Mouse (Mus musculus) cerebellum, adult 2 months (tissue): ENCODE measurements around the gene 1700109H08Rik. TPM values are rescaled to one million over a fixed set of nuclear protein-coding genes. Genes with fewer than 3 reads are reported as not detected.
A peak's percentile ranks its signal among the peaks of the same experiment; 100 is the strongest.
"Not testable (repeated sequence)": the region's sequence is repeated elsewhere in the genome, so short reads cannot be mapped to it uniquely, and the experiment has no call there.

ENCODE experiments used
- DNase-seq, 2 experiments: peaks; one replicate each; pipeline ENCODE4 v3.0.0; 2021
- H3K27ac ChIP-seq: fragments of 200-500 bp; 2 replicates; pipeline ENCODE4 v1.5.1; 2012; ENCODE audit warnings: low read length, control low read depth, inconsistent platforms; ENCODE audit not compliant: insufficient read depth
- H3K27me3 ChIP-seq: fragments of 200-500 bp; 2 replicates; pipeline ENCODE4 v1.6.1; 2012; ENCODE audit warnings: inconsistent platforms, mild to moderate bottlenecking, low read length, moderate library complexity; ENCODE audit not compliant: control insufficient read depth, insufficient read depth
- H3K4me1 ChIP-seq: fragments of 200-500 bp; 2 replicates; pipeline ENCODE4 v1.6.1; 2011; ENCODE audit warnings: low read length; ENCODE audit not compliant: control insufficient read depth, insufficient read depth
- H3K4me3 ChIP-seq: fragments of 200-500 bp; replicated peaks from 2 replicates; pipeline ENCODE3; 2011; ENCODE audit warnings: mild to moderate bottlenecking, low read depth, low read length, control low read depth; ENCODE audit not compliant: insufficient read depth
- CTCF ChIP-seq: fragments of 200-500 bp; IDR thresholded peaks from 2 replicates; pipeline ENCODE4 v1.5.1; 2011; ENCODE audit warnings: low read depth, mild to moderate bottlenecking, control low read depth, low read length, moderate library complexity, borderline replicate concordance; ENCODE audit not compliant: insufficient read depth
- POLR2A ChIP-seq: fragments of 200-500 bp; IDR thresholded peaks from 2 replicates; pipeline ENCODE4 v1.6.1; 2011; ENCODE audit warnings: low read length, control low read depth, borderline replicate concordance; ENCODE audit not compliant: insufficient read depth
- WGBS: fragments of 180-500 bp; shearing (Covaris S2); methylation state at CpG from one replicate; pipeline ENCODE4 v1.1.7; 2018; 5-methylcytosine and 5-hydroxymethylcytosine counted together
- polyA plus RNA-seq: library from polyadenylated mRNA; depleted of rRNA; stranded (reverse); fragments of >200 nt; gene quantifications from 2 replicates; pipeline ENCODE4 v1.2.3, GENCODE M21; 2012; rRNA removed

The 1700109H08Rik gene
- polyA plus RNA-seq, 1 experiment, result 8.6 TPM

DNA sequence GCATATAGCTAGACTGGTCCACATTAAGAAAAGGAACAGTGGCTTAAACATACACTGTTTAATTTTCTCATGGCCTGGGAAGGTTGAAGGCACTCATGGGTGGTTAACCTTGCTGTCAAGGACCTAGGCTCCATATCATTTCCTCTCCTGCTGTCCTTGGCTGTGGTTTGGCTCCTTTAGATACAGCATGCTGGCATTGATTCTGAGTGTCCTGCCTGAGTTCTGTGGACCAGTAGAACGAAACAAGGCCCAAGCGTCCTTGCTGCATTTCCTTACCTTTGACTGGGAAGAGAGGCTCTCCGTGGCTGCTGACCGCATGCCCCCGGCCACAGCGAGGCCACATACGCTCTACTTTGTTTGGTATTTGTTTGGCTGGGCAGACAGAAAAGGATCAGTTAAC lies 37.9 kb downstream of the 1700109H08Rik start:
- Histone ChIP-seq H3K4me3 (no peak overlapping the region), H3K27ac (no peak overlapping the region), H3K27me3 (no peaks in the 10 kb centered on the region), H3K4me1 (no peaks in the 10 kb centered on the region)
- no peak for DNase-seq
- TF ChIP-seq POLR2A, result no peak
- 91% methylated on average over 7 of the region's 7 CpGs for WGBS

- H3K27me3 ChIP-seq, H3K4me3 ChIP-seq, DNase-seq, H3K27ac ChIP-seq, H3K4me1 ChIP-seq: not testable (repeated sequence)
- 96% methylated on average over 2 of the region's 2 CpGs for WGBS
Observed at GRCm38 (mm10) chr5:3611835-3612234, 40.5 kb downstream of the 1700109H08Rik start.

GRCm38 (mm10) chr5:3620486-3620885 lies 49.1 kb downstream of the 1700109H08Rik start:
- DNase-seq, result peak; percentile 75 to 87
- 18% methylated on average over 7 of the region's 7 CpGs for whole genome bisulfite sequencing
- Histone ChIP-seq H3K27me3 (no peaks in the 10 kb centered on the region), H3K4me1 (peaks cover 11% of the 10 kb centered on the region; the same call in 1 of the 2 replicates), H3K4me3 (no peak overlapping the region), H3K27ac (no peak overlapping the region)
- TF ChIP-seq CTCF, result no peak
- no peak for TF ChIP-seq POLR2A

- H3K27ac ChIP-seq, result no peak overlapping the region
- DNase-seq, result no peak
- WGBS, result 95% methylated on average over 5 of the region's 5 CpGs
Observed at GRCm38 (mm10) chr5:3630055-3630454, 58.7 kb downstream of the 1700109H08Rik start.

GRCm38 (mm10) chr5:3631512-3632271 lies 60.3 kb downstream of the 1700109H08Rik start:
- WGBS, result 26% methylated on average over 16 of the region's 16 CpGs
- Histone ChIP-seq H3K27me3 (no peaks in the 10 kb centered on the region), H3K4me3 (no peak overlapping the region), H3K27ac (no peak overlapping the region), H3K4me1 (no peaks in the 10 kb centered on the region)
- TF ChIP-seq CTCF (no peak), POLR2A (no peak)
- DNase-seq, result no peak

More at GRCm38 (mm10) chr5:3630055-3630454, 58.7 kb downstream of the 1700109H08Rik start:
- H3K4me3 ChIP-seq, result no peak overlapping the region
- H3K27me3 ChIP-seq, result no peaks in the 10 kb centered on the region
- no peaks in the 10 kb centered on the region for H3K4me1 ChIP-seq
- TF ChIP-seq POLR2A (no peak), CTCF (no peak)

- Histone ChIP-seq H3K27me3 (no peaks in the 10 kb centered on the region), H3K4me3 (no peak overlapping the region), H3K27ac (no peak overlapping the region), H3K4me1 (no peaks in the 10 kb centered on the region)
- WGBS, result 90% methylated on average over 5 of the region's 5 CpGs
- TF ChIP-seq CTCF, result no peak
- no peak for TF ChIP-seq POLR2A
- DNase-seq, result no peak
Observed at GRCm38 (mm10) chr5:3632285-3632684, 60.9 kb downstream of the 1700109H08Rik start.

DNA sequence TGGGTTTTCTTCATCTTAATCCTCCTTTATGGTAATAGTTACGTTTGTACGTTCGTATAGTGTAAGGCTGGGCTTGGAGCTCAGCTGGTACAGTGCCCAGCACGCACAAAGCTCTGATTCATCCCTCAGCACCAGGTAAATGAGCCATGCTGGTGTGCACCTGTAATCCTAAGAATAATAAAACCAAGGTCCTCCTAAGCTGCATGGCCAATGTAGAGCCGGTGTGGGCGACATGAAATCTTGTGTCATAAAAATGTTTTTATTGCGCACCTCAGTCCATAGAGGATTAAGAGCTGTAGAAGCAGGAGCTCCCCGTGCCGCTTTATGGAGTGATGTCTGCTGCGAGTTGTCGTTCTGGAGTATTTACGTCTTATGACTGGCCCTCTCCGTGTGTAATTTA lies 61.9 kb downstream of the 1700109H08Rik start:
- no peak for DNase-seq
- Histone ChIP-seq H3K27ac (no peak overlapping the region), H3K27me3 (no peaks in the 10 kb centered on the region), H3K4me1 (no peaks in the 10 kb centered on the region), H3K4me3 (no peak overlapping the region)
- TF ChIP-seq CTCF, result no peak
- TF ChIP-seq POLR2A, result no peak
- 94% methylated on average over 13 of the region's 13 CpGs for WGBS

- DNase-seq, result no peak
- Histone ChIP-seq H3K27ac (no peak overlapping the region), H3K27me3 (no peaks in the 10 kb centered on the region), H3K4me1 (no peaks in the 10 kb centered on the region), H3K4me3 (no peak overlapping the region)
- TF ChIP-seq POLR2A, result no peak
- TF ChIP-seq CTCF, result no peak
- WGBS, result 74% methylated on average over 4 of the region's 4 CpGs
Observed at GRCm38 (mm10) chr5:3633951-3634350, 62.6 kb downstream of the 1700109H08Rik start.

Other genes starting within 250 kb of the 1700109H08Rik start
- gene Cdk6, start 230.1 kb upstream of the 1700109H08Rik start, polyA plus RNA-seq, result 0.39 and 0.51 TPM in 2 replicates
- gene Fam133b, start 27.7 kb upstream of the 1700109H08Rik start, polyA plus RNA-seq, result 29.6 and 30.6 TPM in 2 replicates
- gene Pex1, start 24.5 kb downstream of the 1700109H08Rik start, polyA plus RNA-seq, result 25.3 and 25.7 TPM in 2 replicates
- gene Rbm48, start 25.0 kb downstream of the 1700109H08Rik start, polyA plus RNA-seq, result 12.8 and 13.0 TPM in 2 replicates
- gene Tmbim7, start 79.6 kb downstream of the 1700109H08Rik start, polyA plus RNA-seq, result not detected in 2 replicates
- gene Gatad1, start 85.6 kb downstream of the 1700109H08Rik start, polyA plus RNA-seq, result 93.0 and 102 TPM in 2 replicates
- gene Ankib1, start 231.4 kb downstream of the 1700109H08Rik start, polyA plus RNA-seq, result 19.2 and 19.8 TPM in 2 replicates
- 40.5 and 41.6 TPM in 2 replicates for gene Krit1, start 231.6 kb downstream of the 1700109H08Rik start, polyA plus RNA-seq